Mouse (Mus musculus) forebrain, embryonic 12.5 days (tissue): ENCODE data around the gene Ttc21b. TPM values are rescaled to one million over a fixed set of nuclear protein-coding genes. Genes with fewer than 3 reads are reported as not detected.

ENCODE experiments used
- ATAC-seq: fragments of 200-750 bp; cut with Nextera tagmentation; 2 replicates; pipeline ENCODE4 v1.8.0; 2017; ENCODE audit warnings: moderate TSS enrichment; ENCODE audit not compliant: low FRiP score
- H3K27ac ChIP-seq: fragments of 300-500 bp; sonication (generic); 2 replicates; pipeline ENCODE4 v1.5.1; 2016; ENCODE audit warnings: mild to moderate bottlenecking
- H3K27me3 ChIP-seq: fragments of 300-500 bp; sonication (generic); 2 replicates; pipeline ENCODE4 v1.6.1; 2016; ENCODE audit warnings: mild to moderate bottlenecking
- H3K36me3 ChIP-seq: fragments of 300-500 bp; sonication (generic); replicated peaks from 2 replicates; pipeline ENCODE4 v1.6.1; 2016; ENCODE audit warnings: mild to moderate bottlenecking
- H3K4me1 ChIP-seq: fragments of 300-500 bp; sonication (generic); 2 replicates; pipeline ENCODE4 v1.6.1; 2016
- H3K4me2 ChIP-seq: fragments of 300-500 bp; sonication (generic); 2 replicates; pipeline ENCODE4 v1.6.1; 2016; ENCODE audit warnings: mild to moderate bottlenecking, moderate library complexity
- H3K4me3 ChIP-seq: fragments of 300-500 bp; sonication (generic); replicated peaks from 2 replicates; pipeline ENCODE4 v1.5.1; 2016; ENCODE audit warnings: mild to moderate bottlenecking
- H3K9ac ChIP-seq: fragments of 300-500 bp; sonication (generic); 2 replicates; pipeline ENCODE4 v1.6.1; 2016; ENCODE audit warnings: mild to moderate bottlenecking
- H3K9me3 ChIP-seq: fragments of 300-500 bp; sonication (generic); 2 replicates; pipeline ENCODE4 v1.6.1; 2016
- WGBS: fragments of 180-500 bp; shearing (Covaris S2); methylation state at CpG from one replicate; pipeline ENCODE4 v1.1.7; 2016; 5-methylcytosine and 5-hydroxymethylcytosine counted together
- polyA plus RNA-seq: library from polyadenylated mRNA; unstranded; fragments of >200 nt; fragmentation: Nextera tagmentation; extraction: Ambion mirVana; gene quantifications from 2 replicates; pipeline ENCODE4 v1.2.1, GENCODE M21; 2016

Gene Ttc21b
- polyA plus RNA-seq, 1 experiment from 2014 or later = 16.2 TPM

DNA sequence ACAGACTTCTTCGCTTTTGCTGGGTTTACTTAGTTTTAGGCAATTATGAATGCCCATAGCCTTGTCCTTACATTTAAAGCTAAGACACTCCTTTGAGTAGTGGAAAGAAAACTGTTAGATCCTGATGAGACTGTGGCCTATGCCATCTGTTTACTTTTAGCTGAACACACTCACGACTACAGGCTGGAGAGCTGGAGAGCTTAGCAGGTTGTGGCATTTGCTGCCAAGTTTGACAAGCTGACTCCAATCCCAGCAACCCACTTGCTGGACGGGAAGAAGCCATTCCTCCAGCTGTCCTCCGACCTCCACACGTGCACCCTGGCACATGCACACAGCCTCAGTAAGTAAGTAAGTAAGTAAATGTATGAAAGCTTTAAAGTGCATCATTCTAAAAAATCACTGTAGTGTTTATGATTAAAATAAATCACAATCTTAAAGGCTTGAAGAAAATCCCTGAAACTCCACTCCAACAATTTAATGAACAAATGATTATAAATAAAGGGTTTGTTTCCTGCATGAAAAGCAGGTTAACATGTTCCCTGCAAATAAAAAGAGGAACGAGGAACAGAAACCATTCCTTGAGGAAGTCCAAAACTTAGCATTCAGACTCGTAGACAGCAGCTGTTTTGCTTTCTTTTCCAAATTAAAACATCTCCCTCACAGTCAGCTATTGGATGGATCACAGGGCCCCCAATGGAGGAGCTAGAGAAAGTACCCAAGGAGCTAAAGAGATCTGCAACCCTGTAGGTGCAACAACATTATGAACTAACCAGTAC lies 98.1 kb downstream of the Ttc21b start:
- no peaks in the 10 kb centered on the region for H3K27me3 ChIP-seq
- H3K9me3 ChIP-seq = no peaks in the 10 kb centered on the region
- no peak for ATAC-seq
- no peak overlapping the region for H3K9ac ChIP-seq
- 77% methylated on average over 7 of the region's 7 CpGs for WGBS
- no peak overlapping the region for H3K27ac ChIP-seq
- no peaks in the 10 kb centered on the region for H3K36me3 ChIP-seq
- peaks cover 6% of the 10 kb centered on the region; the same call in 1 of the 2 replicates for H3K4me1 ChIP-seq
- H3K4me3 ChIP-seq = no peak overlapping the region
- H3K4me2 ChIP-seq = no peak overlapping the region

DNA sequence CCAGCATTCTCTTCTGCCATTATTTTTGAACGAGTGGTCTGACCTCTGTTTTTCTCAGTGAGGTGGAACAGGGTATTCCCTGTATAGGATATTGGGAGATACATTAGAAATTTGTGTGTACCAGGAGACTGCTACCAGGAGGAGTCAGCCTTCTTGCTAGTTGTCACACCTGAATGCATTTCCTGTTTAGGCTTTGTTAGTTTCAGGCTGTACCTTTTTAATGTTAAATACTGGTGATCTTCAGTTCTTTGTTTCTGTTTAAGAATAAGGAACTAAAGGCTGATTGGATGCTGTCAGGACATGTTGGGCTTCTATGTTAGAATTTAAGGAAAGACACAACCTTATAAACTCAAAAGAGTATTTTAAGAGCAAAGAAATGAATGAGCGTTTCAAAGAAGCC lies 105.0 kb downstream of the Ttc21b start:
- no peak overlapping the region for H3K9ac ChIP-seq
- H3K9me3 ChIP-seq = no peaks in the 10 kb centered on the region
- no peaks in the 10 kb centered on the region for H3K27me3 ChIP-seq
- 83% methylated on average over 2 of the region's 2 CpGs for WGBS
- no peak overlapping the region for H3K4me2 ChIP-seq
- ATAC-seq = no peak
- no peak overlapping the region for H3K4me3 ChIP-seq
- H3K4me1 ChIP-seq = peaks cover 8% of the 10 kb centered on the region; the same call in 1 of the 2 replicates
- no peaks in the 10 kb centered on the region for H3K36me3 ChIP-seq
- no peak overlapping the region for H3K27ac ChIP-seq

DNA sequence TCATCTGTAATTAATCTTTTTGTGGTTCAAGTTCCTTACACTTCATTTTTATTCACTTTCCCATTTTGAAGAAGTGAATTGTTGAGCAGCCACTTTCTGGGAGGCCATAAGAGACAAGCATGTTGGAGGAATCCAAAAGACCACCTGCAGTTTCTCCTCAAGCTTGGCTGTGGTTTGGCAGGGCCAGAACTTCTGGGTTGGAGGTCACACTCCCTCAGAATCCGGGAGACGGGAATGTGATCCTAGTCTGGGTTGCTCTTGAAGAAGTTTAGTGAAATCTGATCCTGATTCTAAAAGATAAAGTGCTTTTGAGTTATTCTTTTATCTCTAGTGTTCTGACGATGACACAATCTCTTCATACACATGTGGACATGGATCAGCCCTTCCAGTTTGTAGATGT lies 105.9 kb downstream of the Ttc21b start:
- Histone ChIP-seq H3K9ac (no peak overlapping the region), H3K9me3 (no peaks in the 10 kb centered on the region), H3K4me3 (no peak overlapping the region), H3K36me3 (no peaks in the 10 kb centered on the region), H3K4me2 (no peak overlapping the region), H3K27ac (no peak overlapping the region), H3K27me3 (no peaks in the 10 kb centered on the region), H3K4me1 (peaks cover 7% of the 10 kb centered on the region; the same call in 1 of the 2 replicates)
- WGBS = 78% methylated on average over 3 of the region's 3 CpGs
- no peak for ATAC-seq

DNA sequence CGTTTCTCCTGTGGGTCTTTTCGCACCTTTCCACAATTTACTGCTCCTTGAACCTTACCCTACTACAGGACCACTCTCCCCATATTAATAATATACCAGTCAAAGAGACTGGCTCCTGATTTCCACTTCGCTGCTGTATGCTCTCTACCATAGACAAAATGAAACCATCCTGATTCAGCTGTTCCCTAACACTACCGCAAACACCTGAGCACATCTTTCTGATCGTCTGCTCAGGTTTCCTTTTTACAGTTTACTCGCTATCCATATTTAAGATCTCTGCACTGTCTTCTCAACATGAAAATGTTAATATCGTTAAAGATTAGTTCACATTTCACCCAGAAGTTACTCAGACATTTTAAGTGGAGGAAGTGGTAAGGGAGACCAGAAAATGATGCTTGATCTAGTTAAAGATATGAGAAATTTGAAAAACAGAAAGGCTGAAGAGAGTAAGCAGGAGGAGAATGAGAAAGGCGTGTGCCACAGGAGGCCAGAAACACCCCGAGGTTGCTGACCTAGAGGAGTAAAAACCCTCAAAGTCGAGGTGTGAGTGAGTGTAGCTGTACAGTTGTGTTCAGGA lies 107.7 kb downstream of the Ttc21b start:
- H3K9me3 ChIP-seq = no peaks in the 10 kb centered on the region
- peaks cover 3% of the 10 kb centered on the region; the same call in 1 of the 2 replicates for H3K4me1 ChIP-seq
- no peak overlapping the region for H3K4me3 ChIP-seq
- H3K4me2 ChIP-seq = no peak overlapping the region
- H3K27ac ChIP-seq = no peak overlapping the region
- no peaks in the 10 kb centered on the region for H3K27me3 ChIP-seq
- no peaks in the 10 kb centered on the region for H3K36me3 ChIP-seq
- no peak overlapping the region for H3K9ac ChIP-seq
- WGBS = 87% methylated on average over 10 of the region's 10 CpGs
- no peak for ATAC-seq

DNA sequence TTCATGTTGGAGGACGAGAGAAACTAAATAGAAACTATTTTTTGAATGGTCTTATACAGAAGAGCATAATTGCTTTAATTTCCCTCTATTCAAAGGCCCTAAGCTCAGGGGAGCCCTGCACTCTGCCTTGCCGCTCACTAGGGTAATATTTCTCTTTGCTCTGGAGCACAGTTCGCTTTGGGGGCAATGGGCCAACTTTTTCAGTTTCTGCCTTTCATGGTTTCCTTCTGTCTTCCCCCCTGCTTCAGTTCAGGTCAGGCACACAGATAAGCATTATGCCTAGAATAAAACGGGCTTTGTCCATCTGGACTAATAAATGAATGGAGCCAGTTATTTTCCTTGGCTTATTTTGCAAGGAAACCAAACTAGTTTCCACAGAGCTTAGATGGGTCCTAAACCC lies 109.9 kb downstream of the Ttc21b start:
- no peaks in the 10 kb centered on the region for H3K9me3 ChIP-seq
- no peak overlapping the region for H3K27ac ChIP-seq
- no peak overlapping the region for H3K9ac ChIP-seq
- H3K36me3 ChIP-seq = no peaks in the 10 kb centered on the region
- no peaks in the 10 kb centered on the region for H3K27me3 ChIP-seq
- H3K4me2 ChIP-seq = no peak overlapping the region
- WGBS = 34% methylated on average over 4 of the region's 4 CpGs
- no peak overlapping the region for H3K4me3 ChIP-seq
- peaks cover 3% of the 10 kb centered on the region; the same call in 1 of the 2 replicates for H3K4me1 ChIP-seq
- no peak for ATAC-seq

DNA sequence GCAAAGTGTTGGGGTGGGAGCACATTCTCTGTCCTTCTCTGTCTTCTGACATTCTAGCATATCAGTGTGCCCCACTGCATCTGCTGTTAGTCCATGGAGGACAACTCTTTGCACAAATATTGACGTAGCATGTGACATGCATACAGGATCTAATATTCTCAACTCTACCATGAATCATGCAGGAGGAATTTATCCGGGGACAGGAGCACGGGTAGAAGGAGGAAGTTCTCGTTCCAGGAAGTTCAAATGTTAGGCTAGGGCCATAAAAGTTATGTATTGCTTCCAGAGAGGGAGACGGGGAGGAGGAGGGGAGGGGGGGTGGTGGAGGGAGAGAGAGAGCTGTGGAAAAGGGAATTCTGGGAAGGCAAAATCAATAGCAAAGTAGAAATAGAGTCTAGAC lies 111.6 kb downstream of the Ttc21b start:
- H3K4me1 ChIP-seq = peaks cover 3% of the 10 kb centered on the region; the same call in 1 of the 2 replicates
- no peak overlapping the region for H3K27ac ChIP-seq
- no peak overlapping the region for H3K4me3 ChIP-seq
- H3K27me3 ChIP-seq = no peaks in the 10 kb centered on the region
- no peaks in the 10 kb centered on the region for H3K36me3 ChIP-seq
- no peak overlapping the region for H3K4me2 ChIP-seq
- ATAC-seq = no peak
- H3K9me3 ChIP-seq = no peaks in the 10 kb centered on the region
- no peak overlapping the region for H3K9ac ChIP-seq
- 81% methylated on average over 5 of the region's 5 CpGs for WGBS

DNA sequence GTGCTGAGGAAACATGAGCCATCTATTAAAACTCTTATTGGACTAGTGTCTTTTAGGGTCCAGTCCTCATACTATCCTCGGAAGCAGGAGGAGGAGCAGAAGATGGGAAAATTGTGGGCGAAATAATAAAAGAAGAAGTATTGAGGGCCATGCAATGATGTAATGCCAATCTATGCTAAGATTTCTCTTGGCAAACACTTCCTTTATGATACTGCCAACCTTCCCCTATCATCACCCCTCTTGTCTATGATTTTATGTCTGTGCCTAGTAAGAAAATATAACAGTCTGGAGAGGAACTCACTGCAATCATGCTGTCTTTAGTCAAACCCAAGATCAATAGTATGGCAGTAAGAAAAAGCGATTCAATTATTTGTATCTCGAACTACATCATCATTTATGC lies 113.1 kb downstream of the Ttc21b start:
- WGBS = 95% methylated on average over 4 of the region's 4 CpGs
- Histone ChIP-seq H3K4me2 (no peak overlapping the region), H3K9ac (no peak overlapping the region), H3K27ac (no peak overlapping the region), H3K4me3 (no peak overlapping the region), H3K27me3 (no peaks in the 10 kb centered on the region), H3K9me3 (no peaks in the 10 kb centered on the region), H3K4me1 (peaks cover 3% of the 10 kb centered on the region; the same call in 1 of the 2 replicates), H3K36me3 (no peaks in the 10 kb centered on the region)
- ATAC-seq = no peak

DNA sequence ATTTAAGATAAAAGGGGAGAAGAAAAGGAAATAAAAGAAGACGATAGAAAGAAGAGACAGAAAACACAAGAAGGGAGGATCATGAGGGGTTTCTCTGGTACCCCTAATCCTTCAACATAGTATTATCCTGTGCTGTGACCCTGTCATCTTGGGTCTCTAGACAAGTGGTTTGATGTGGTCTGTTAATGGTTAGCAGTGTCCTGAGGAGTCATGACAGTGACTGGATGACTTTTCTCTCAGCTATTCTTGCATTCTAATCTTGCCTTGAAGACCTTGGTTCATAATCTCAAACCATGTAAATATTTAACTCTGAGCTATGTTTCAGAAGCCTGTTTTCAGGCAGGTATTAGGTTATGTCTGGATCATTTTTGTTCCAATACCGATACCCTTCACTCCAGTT lies 113.7 kb downstream of the Ttc21b start:
- Histone ChIP-seq H3K27ac (no peak overlapping the region), H3K4me2 (no peak overlapping the region), H3K27me3 (no peaks in the 10 kb centered on the region), H3K9me3 (no peaks in the 10 kb centered on the region), H3K4me1 (peaks cover 3% of the 10 kb centered on the region; the same call in 1 of the 2 replicates), H3K9ac (no peak overlapping the region), H3K36me3 (no peaks in the 10 kb centered on the region), H3K4me3 (no peak overlapping the region)
- 92% methylated on average over 2 of the region's 2 CpGs for WGBS
- no peak for ATAC-seq

DNA sequence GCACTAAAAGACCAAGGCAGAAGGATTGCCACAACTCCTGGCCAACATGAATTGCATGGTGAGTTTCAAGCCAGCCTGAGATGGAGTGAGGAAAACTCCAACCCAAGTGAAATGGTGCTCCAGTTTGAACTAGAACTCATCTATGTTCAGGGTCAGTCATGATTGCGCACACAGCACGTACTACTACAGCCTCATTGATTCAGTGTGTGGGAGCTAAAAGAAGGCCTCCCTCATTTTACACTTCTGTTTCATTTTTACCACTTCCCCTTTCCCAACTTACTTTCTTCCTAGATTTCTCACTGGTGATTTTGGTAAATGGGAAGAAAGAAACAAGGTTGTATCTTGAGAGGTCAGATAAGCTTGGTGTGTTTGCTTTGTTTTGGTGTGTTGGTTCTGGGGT lies 114.1 kb downstream of the Ttc21b start:
- Histone ChIP-seq H3K27ac (no peak overlapping the region), H3K27me3 (no peaks in the 10 kb centered on the region), H3K4me3 (no peak overlapping the region), H3K9me3 (no peaks in the 10 kb centered on the region), H3K4me1 (peaks cover 3% of the 10 kb centered on the region; the same call in 1 of the 2 replicates), H3K9ac (no peak overlapping the region), H3K36me3 (no peaks in the 10 kb centered on the region), H3K4me2 (no peak overlapping the region)
- ATAC-seq = no peak
- 94% methylated on average over 2 of the region's 2 CpGs for WGBS

DNA sequence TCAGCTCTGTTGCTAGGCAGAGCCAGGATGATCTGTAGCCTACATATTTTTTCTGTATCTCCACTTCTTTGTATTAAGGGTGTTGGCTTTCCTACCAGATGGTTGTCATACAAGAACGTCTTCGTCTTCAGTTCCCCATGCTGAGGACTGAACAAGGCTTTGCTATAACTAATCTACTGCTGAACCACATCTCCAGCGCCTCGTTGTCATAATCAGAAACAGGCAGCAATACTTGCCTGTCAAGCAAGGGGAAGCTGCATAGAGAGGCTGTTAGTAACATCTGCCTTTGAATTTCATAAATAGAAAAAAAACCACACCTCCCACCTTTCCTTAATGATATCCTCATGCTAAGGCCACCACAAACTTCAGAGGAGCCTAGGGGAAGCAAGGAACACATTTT lies 116.2 kb downstream of the Ttc21b start:
- H3K9me3 ChIP-seq = no peaks in the 10 kb centered on the region
- H3K9ac ChIP-seq = no peak overlapping the region
- 77% methylated on average over 4 of the region's 4 CpGs for WGBS
- ATAC-seq = no peak
- no peaks in the 10 kb centered on the region for H3K27me3 ChIP-seq
- H3K4me3 ChIP-seq = no peak overlapping the region
- H3K4me2 ChIP-seq = no peak overlapping the region
- no peak overlapping the region for H3K27ac ChIP-seq
- H3K36me3 ChIP-seq = no peaks in the 10 kb centered on the region
- H3K4me1 ChIP-seq = no peaks in the 10 kb centered on the region

Other genes starting within 250 kb of the Ttc21b start
- gene Galnt3, start 131.6 kb downstream of the Ttc21b start, polyA plus RNA-seq = 0.73 and 1.3 TPM in 2 replicates
- gene Scn1a, start 184.2 kb upstream of the Ttc21b start, polyA plus RNA-seq = 3.7 and 4.3 TPM in 2 replicates